Mouse (Mus musculus) heart, postnatal 0 days (tissue): ENCODE data around the gene Zmat5.

Experiments used
- CTCF ChIP-seq: IDR thresholded peaks from 2 replicates; pipeline ENCODE4 v1.5.1; 2016; ENCODE audit warnings: antibody characterized with exemption, control low read depth, low read depth
- EP300 ChIP-seq: IDR thresholded peaks from 2 replicates; pipeline ENCODE4 v1.6.1; 2016; ENCODE audit warnings: antibody characterized with exemption, low read depth

GRCm38 (mm10) chr11:4659818-4660217 is 44.7 kb upstream of the Zmat5 start:
- no peak for TF ChIP-seq CTCF
- no peak for TF ChIP-seq EP300
